Mouse (Mus musculus) brain, embryonic 14.5 days (tissue): ENCODE data around the gene Ptma.

ENCODE experiments used
- CTCF ChIP-seq: fragments of 200-500 bp; IDR thresholded peaks from 2 replicates; pipeline ENCODE4 v1.5.1; 2012; ENCODE audit warnings: inconsistent platforms, mild to moderate bottlenecking, moderate library complexity, borderline replicate concordance; ENCODE audit not compliant: insufficient read depth, insufficient read length; ENCODE audit errors: extremely low read depth
- POLR2A ChIP-seq: fragments of 200-500 bp; IDR thresholded peaks from 2 replicates; pipeline ENCODE4 v1.6.1; 2012; ENCODE audit warnings: mild to moderate bottlenecking, inconsistent platforms, borderline replicate concordance; ENCODE audit not compliant: poor library complexity, insufficient read depth, insufficient read length, severe bottlenecking; ENCODE audit errors: extremely low read depth

- TF ChIP-seq CTCF (no peak), POLR2A (no peak)
Observed at GRCm38 (mm10) chr1:86506420-86506819, 20.1 kb upstream of the Ptma start.
